Mouse (Mus musculus) CH12F3 (cell line): ENCODE measurements around the gene Gm20843.
"Not testable (repeated sequence)": the region's sequence is repeated elsewhere in the genome, so short reads cannot be mapped to it uniquely, and the experiment has no call there.

Experiments
- in situ Hi-C: fragments of 300-500 bp; cut with MboI; formaldehyde crosslinking; loops from 2 replicates; pipeline ENCODE4 v1.14.3; 2020; ENCODE audit warnings: low sequenced_read_pairs

Gm20843 gene

DNA sequence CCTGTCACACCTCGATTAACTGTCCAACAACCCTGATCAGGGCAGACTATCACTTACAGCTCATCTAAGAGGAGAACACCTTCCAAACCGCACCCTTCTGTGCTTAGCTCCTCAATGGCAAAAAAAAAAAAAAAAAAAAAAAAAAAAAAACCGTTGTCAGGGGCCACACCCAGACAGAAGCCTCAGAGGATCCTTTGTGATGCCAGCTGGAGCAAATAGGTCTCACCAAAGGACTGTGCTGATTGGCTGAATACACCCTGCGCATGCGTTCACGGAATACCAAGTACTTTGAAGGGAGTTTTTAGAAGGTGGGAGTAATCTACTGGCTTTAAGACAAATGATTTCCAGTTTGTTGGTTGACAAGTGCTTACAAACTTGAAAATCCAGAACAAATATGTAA is at the start of gene Gm20843:
Gene Gm20843, minus strand, starts transcription at position 101 of the 400 bp plus-strand sequence.
- in situ Hi-C loops: not testable (repeated sequence)
